Mouse (Mus musculus): ENCODE measurements around the gene St3gal3.

- TF ChIP-seq CTCF (IDR thresholded peaks at IDR 0.05; ENCODE audit: borderline replicate concordance, control insufficient read depth, extremely low read depth, insufficient read depth, low read length, poor library complexity) (no peak), POLR2A (IDR thresholded peaks at IDR 0.05; ENCODE audit: control insufficient read depth, extremely low read depth, insufficient read depth, low read length, poor library complexity) (no peak)
Observed at GRCm38 (mm10) chr4:117893376-117893775, 241.3 kb downstream of the St3gal3 start.
